Mouse (Mus musculus) urinary bladder, postnatal 10 days (tissue): ENCODE measurements around the gene Arid1b.

Source experiments
- DNase-seq: peaks from one replicate; pipeline ENCODE4 v3.0.0; 2022; ENCODE audit warnings: low spot score

Gene Arid1b

GRCm38 (mm10) chr17:5021303-5022003 is 27.3 kb downstream of the Arid1b start:
- no peak for DNase-seq

GRCm38 (mm10) chr17:5022019-5022544 is 27.9 kb downstream of the Arid1b start:
- DNase-seq = no peak

- DNase-seq = no peak
Observed at GRCm38 (mm10) chr17:5023745-5024144, 29.6 kb downstream of the Arid1b start.

GRCm38 (mm10) chr17:5025400-5025799 is 31.3 kb downstream of the Arid1b start:
- no peak for DNase-seq

- DNase-seq = no peak
Observed at GRCm38 (mm10) chr17:5026578-5026977, 32.4 kb downstream of the Arid1b start.

- DNase-seq = no peak
Observed at GRCm38 (mm10) chr17:5029148-5029547, 35.0 kb downstream of the Arid1b start.

GRCm38 (mm10) chr17:5030290-5030689 is 36.2 kb downstream of the Arid1b start:
- no peak for DNase-seq

GRCm38 (mm10) chr17:5033346-5033745 is 39.2 kb downstream of the Arid1b start:
- DNase-seq = no peak

GRCm38 (mm10) chr17:5034201-5034600 is 40.1 kb downstream of the Arid1b start:
- DNase-seq = no peak

GRCm38 (mm10) chr17:5036200-5036835 is 42.2 kb downstream of the Arid1b start:
- DNase-seq = no peak

- DNase-seq = no peak
Observed at GRCm38 (mm10) chr17:5037199-5037598, 43.1 kb downstream of the Arid1b start.

- DNase-seq = no peak
Observed at GRCm38 (mm10) chr17:5039826-5040225, 45.7 kb downstream of the Arid1b start.

GRCm38 (mm10) chr17:5043871-5044270 is 49.7 kb downstream of the Arid1b start:
- no peak for DNase-seq

- DNase-seq = no peak
Observed at GRCm38 (mm10) chr17:5045613-5046012, 51.5 kb downstream of the Arid1b start.

GRCm38 (mm10) chr17:5047373-5047772 is 53.2 kb downstream of the Arid1b start:
- no peak for DNase-seq

- DNase-seq = no peak
Observed at GRCm38 (mm10) chr17:5050266-5050665, 56.1 kb downstream of the Arid1b start.

GRCm38 (mm10) chr17:5050970-5051530 is 56.9 kb downstream of the Arid1b start:
- no peak for DNase-seq

- no peak for DNase-seq
Observed at GRCm38 (mm10) chr17:5052091-5052799, 58.1 kb downstream of the Arid1b start.

- no peak for DNase-seq
Observed at GRCm38 (mm10) chr17:5052800-5053179, 58.7 kb downstream of the Arid1b start.

- DNase-seq = no peak
Observed at GRCm38 (mm10) chr17:5053201-5053600, 59.1 kb downstream of the Arid1b start.

GRCm38 (mm10) chr17:5055412-5055811 is 61.3 kb downstream of the Arid1b start:
- no peak for DNase-seq

- no peak for DNase-seq
Observed at GRCm38 (mm10) chr17:5056654-5057053, 62.5 kb downstream of the Arid1b start.

- no peak for DNase-seq
Observed at GRCm38 (mm10) chr17:5057286-5057685, 63.2 kb downstream of the Arid1b start.
